Mouse (Mus musculus): Measurements from ENCODE around the gene Gm5426. TPM values are rescaled to one million over a fixed set of nuclear protein-coding genes. Genes with fewer than 3 reads are reported as not detected.

Gene Gm5426
- not detected in 2 replicates for polyA plus RNA-seq (2015; fragmentation: Nextera tagmentation; extraction: Ambion mirVana)

DNA sequence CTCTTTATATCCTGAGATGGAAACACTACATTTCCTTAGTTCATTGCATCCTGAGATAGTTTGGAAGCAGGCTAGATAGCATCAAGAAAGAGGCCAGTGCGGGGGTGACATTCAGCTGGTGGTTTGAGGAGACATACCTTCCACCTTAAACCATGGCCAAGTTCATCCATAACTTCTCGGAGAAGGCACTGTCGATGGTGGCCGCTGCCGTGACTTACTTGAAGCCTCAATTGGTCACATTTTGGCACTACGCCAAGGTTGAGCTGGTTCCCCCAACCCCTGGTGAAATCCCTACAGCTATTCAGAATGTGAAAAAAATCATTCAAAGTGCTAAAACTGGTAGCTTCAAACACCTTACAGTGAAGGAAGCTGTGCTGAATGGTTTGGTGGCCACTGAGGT, at the start of gene Gm5426:
Gm5426 (plus strand) TSS at position 153 of the 400 bp plus-strand sequence.

Small RNAs within 50 kb of the gene (microRNA-seq; reads per million reads assigned to microRNA genes)
- gene Gm22913, result not detected

Other genes starting within 250 kb of the Gm5426 start
- 35.4 and 41.2 TPM in 2 replicates for gene Eea1, start 196.0 kb upstream of the Gm5426 start, polyA plus RNA-seq (2015; fragmentation: Nextera tagmentation; extraction: Ambion mirVana)